Mouse (Mus musculus): ENCODE results near the gene Tm4sf19. TPM values are rescaled to one million over a fixed set of nuclear protein-coding genes. Genes with fewer than 3 reads are reported as not detected.

The Tm4sf19 gene
- not detected for total RNA-seq (2023)

DNA sequence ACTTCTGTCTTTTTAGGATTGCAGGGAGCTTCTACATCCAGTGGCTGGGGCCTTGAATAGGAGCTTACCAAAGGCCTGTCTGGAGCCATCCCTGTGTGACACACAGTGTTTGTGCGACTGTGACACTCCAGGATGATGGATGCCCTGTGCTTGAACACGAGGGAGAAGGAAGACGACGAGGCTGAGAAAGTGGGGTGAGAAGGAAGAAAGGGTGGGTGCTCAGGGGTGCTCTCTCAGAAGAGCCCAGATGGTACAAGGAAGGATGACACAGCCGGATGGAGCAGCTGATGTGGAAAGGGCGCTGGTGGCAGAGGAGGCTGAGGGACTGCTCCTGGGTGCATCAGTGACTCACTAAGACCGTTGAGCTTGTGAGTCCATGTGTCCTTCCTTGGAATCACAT, at the start of gene Tm4sf19:
Tm4sf19 (plus strand) TSS at position 240 of the 400 bp plus-strand sequence.

DNA sequence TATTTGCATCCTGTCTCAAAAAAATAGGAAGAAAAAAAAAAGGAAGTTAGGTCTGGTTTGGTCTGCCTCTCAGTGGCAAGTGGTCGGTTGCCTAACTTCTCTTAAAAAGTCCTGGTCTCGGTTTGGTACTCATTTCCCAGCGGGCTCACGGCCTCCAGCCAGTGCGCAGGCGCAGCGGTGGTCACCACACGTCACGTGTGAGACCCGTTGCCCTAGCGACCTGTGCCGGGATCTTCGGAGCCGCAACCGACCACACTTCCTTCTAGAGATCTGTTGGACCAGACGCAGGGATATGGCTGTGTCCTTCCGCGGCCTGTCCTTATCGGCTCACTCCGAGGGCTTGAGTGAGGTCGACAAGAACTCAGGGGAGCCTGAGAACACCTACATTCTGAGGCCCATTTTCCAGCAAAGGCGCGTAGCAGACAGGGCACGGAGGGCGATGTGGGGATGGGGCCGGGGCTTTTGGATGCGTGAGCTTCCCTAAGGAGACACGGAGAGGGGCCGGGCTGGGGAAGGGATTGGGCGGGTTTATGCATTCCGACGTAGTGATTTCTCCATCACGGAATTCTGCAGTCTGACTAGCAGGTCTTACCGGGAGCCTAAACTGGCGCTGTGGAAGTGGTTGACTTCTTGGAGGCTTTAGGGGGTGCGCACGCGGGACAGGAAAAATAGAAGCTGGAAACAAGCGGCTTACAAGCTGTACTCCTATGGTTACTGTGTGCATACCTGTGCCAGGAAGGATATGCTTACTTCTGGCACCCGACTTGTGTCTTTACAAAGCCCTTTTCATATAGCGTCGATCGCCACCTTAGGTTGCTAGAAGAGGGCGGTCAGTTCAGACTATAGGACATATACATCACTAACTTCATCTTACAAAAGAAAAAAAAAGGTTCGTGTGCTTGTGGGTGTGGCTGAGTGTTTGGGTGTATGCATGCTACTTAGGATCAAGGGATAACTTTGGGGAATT, 19.5 kb downstream of the Tm4sf19 start, which contains the start of gene Tctex1d2:
Tctex1d2 (plus strand) TSS at position 186 of the 967 bp plus-strand sequence.

DNA sequence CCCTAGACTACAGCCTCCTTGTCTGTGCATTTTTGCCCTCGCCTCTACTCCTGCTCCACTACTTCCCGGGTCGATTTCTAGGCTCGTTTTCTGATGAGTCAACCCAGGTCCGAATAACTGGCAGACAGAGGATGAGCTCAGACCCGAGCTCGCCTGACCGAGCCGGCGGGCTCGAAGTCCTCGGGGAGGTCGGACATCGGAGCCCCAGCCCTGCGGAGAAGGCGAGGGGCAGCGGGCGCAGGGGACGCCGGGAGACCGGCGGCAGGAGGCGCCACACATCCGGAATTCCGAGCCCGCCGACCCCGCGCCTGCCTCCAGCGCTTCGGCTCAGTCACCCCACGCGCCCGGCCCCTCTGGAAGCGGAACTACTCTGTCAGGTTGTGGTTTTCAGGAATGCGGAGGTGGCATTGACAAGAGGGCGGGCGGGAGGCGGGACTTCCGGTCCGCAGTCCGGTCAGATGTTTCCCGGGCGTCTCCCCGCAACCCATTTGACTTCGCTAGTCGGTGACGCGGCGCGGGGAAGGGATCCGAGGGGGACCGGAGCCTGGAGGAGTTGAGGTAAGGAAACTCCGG, 30.3 kb downstream of the Tm4sf19 start, which contains the start of gene Pcyt1a:
Pcyt1a (plus strand) TSS at position 448 of the 573 bp plus-strand sequence.

Other genes starting within 250 kb of the Tm4sf19 start
- 74.4 TPM for gene Nrros, start 234.9 kb upstream of the Tm4sf19 start, total RNA-seq (2023)
- not detected for gene Bex6, start 220.7 kb upstream of the Tm4sf19 start, total RNA-seq (2023)
- gene Fbxo45, start 153.3 kb upstream of the Tm4sf19 start, total RNA-seq (2023): 7.0 TPM
- gene Wdr53, start 153.3 kb upstream of the Tm4sf19 start, total RNA-seq (2023): 9.8 TPM
- gene Smco1, start 129.0 kb upstream of the Tm4sf19 start, total RNA-seq (2023): 1.1 TPM
- gene Rnf168, start 123.0 kb upstream of the Tm4sf19 start, total RNA-seq (2023): 17.2 TPM
- gene Ubxn7, start 68.2 kb upstream of the Tm4sf19 start, total RNA-seq (2023): 71.7 TPM
- 2.1 TPM for gene Tctex1d2, start 19.2 kb downstream of the Tm4sf19 start, total RNA-seq (2023)
- gene Pcyt1a, start 30.4 kb downstream of the Tm4sf19 start, total RNA-seq (2023): 28.1 TPM
- not detected for gene Slc51a, start 87.4 kb downstream of the Tm4sf19 start, total RNA-seq (2023)
- not detected for gene Zdhhc19, start 95.8 kb downstream of the Tm4sf19 start, total RNA-seq (2023)
- 82.9 TPM for gene Tfrc, start 208.4 kb downstream of the Tm4sf19 start, total RNA-seq (2023)
- 42.7 TPM for gene Tnk2, start 243.4 kb downstream of the Tm4sf19 start, total RNA-seq (2023)

Measured in CD8-positive naive resting alpha-beta T cell, adult 57 days (primary cell).